Mouse (Mus musculus): ENCODE measurements around the gene Uba2.

DNA sequence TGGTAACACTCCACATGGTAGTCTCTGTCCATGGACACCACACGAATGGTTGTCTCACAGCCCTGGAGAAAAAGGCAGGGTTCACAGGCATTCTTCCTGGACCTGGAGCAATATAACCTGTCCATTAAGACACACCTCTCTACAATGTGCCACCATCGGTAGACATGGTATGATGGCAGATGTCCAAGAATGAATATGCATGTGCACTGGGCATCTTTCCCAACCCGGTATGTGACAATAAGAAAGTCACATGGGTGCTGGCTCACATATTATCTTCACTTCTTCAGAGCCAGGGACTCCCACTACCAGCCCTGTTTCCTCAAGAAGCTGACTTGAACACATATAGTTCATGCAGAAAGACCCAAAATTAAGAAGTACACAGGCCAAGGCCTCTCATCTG is 52.8 kb downstream of the Uba2 start:
- TF ChIP-seq POLR2A (IDR thresholded peaks at IDR 0.05; ENCODE audit: control insufficient read depth, extremely low read depth, insufficient read depth, low read length, poor library complexity), result no peak
- TF ChIP-seq CTCF (IDR thresholded peaks at IDR 0.05; ENCODE audit: borderline replicate concordance, control insufficient read depth, extremely low read depth, insufficient read depth, low read length, poor library complexity), result no peak

All from thymus, adult 2 months (tissue).